Mouse (Mus musculus) lung, postnatal 0 days (tissue): ENCODE results near the gene Slc22a22.

Source experiments
- CTCF ChIP-seq: IDR thresholded peaks from 2 replicates; pipeline ENCODE4 v1.5.1; 2016; ENCODE audit warnings: antibody characterized with exemption, mild to moderate bottlenecking
- EP300 ChIP-seq: IDR thresholded peaks from 2 replicates; pipeline ENCODE4 v1.6.1; 2016; ENCODE audit warnings: antibody characterized with exemption, mild to moderate bottlenecking, control low read depth

- no peak for TF ChIP-seq EP300
- TF ChIP-seq CTCF = no peak
Measured at GRCm38 (mm10) chr15:57318001-57318400, 159.4 kb downstream of the Slc22a22 start.
